Comparison of ENCODE assay signal across 25 mouse cellular contexts in genomic region chr14:98721033-98721432, GRCm38 (mm10).
"Had no signal": no experiment of that assay in that cellular context is flagged by ENCODE, and none has a peak within 500 bp of the region (broad histone marks: within the 10 kb centered on the region; RNA-seq: fewer than 3 reads in every experiment).

No protein-coding gene starts in this region.

- H3K27me3 ChIP-seq: embryonic facial prominence, embryonic 12.5 days; embryonic facial prominence, embryonic 13.5 days; embryonic facial prominence, embryonic 15.5 days; forebrain, embryonic 12.5 days; forebrain, embryonic 13.5 days; forebrain, embryonic 15.5 days had no signal

- H3K36me3 ChIP-seq: embryonic facial prominence, embryonic 10.5 days; embryonic facial prominence, embryonic 12.5 days; embryonic facial prominence, embryonic 13.5 days; embryonic facial prominence, embryonic 15.5 days; forebrain, embryonic 10.5 days; forebrain, embryonic 12.5 days; forebrain, embryonic 15.5 days; heart, embryonic 10.5 days had no signal

- H3K4me3 ChIP-seq: embryonic facial prominence, embryonic 10.5 days; embryonic facial prominence, embryonic 12.5 days; embryonic facial prominence, embryonic 13.5 days; embryonic facial prominence, embryonic 15.5 days; erythroblast, embryonic 14.5 days; forebrain, embryonic 10.5 days; forebrain, embryonic 12.5 days; forebrain, embryonic 13.5 days; forebrain, embryonic 15.5 days; gastrocnemius, adult 2 months; heart, adult 2 months; heart, embryonic 10.5 days had no signal

- DNase-seq: cerebellum, adult 9-10 months; cerebellum, adult 9-11 months; cerebellum, postnatal 10 days; cerebellum, postnatal 14 days; cerebellum, postnatal 25 days; embryo, embryonic 11 days; forebrain, postnatal 0 days; gastrocnemius, adult 2 months; gastrocnemius, postnatal 10 days; gastrocnemius, postnatal 14 days; gastrocnemius, postnatal 25 days; gastrocnemius, postnatal 36 days; heart, adult 11 months; heart, adult 18-20 months; heart, adult 2 months had no signal

- H3K9ac ChIP-seq: embryonic facial prominence, embryonic 12.5 days; embryonic facial prominence, embryonic 13.5 days; embryonic facial prominence, embryonic 15.5 days; forebrain, embryonic 12.5 days; forebrain, embryonic 13.5 days; forebrain, embryonic 15.5 days; forebrain, postnatal 0 days had no signal

- H3K27ac ChIP-seq: embryonic facial prominence, embryonic 10.5 days; embryonic facial prominence, embryonic 12.5 days; embryonic facial prominence, embryonic 13.5 days; embryonic facial prominence, embryonic 15.5 days; forebrain, embryonic 10.5 days; forebrain, embryonic 12.5 days; forebrain, embryonic 13.5 days; forebrain, embryonic 15.5 days; gastrocnemius, adult 2 months; heart, adult 2 months; heart, embryonic 10.5 days had no signal

- H3K9me3 ChIP-seq: embryonic facial prominence, embryonic 10.5 days; embryonic facial prominence, embryonic 12.5 days; embryonic facial prominence, embryonic 13.5 days; embryonic facial prominence, embryonic 15.5 days; forebrain, embryonic 10.5 days; forebrain, embryonic 12.5 days; forebrain, embryonic 13.5 days; forebrain, embryonic 15.5 days; heart, embryonic 10.5 days had no signal

- H3K4me1 ChIP-seq: embryonic facial prominence, embryonic 10.5 days; embryonic facial prominence, embryonic 12.5 days; embryonic facial prominence, embryonic 13.5 days; embryonic facial prominence, embryonic 15.5 days; forebrain, embryonic 10.5 days; forebrain, embryonic 12.5 days; forebrain, embryonic 13.5 days; forebrain, embryonic 15.5 days; heart, embryonic 10.5 days had no signal
